Mouse (Mus musculus): ENCODE measurements around the gene Tor2a.

Gene Tor2a

GRCm38 (mm10) chr2:32757056-32757845, at the start of gene Tor2a:
Tor2a (plus strand) TSS chr2:32757234.
- WGBS, result under 1% methylated on average over 66 of the region's 66 CpGs

- 19% methylated on average over 3 of the region's 3 CpGs for WGBS
Measured at GRCm38 (mm10) chr2:32708643-32709042, 48.4 kb upstream of the Tor2a start.

GRCm38 (mm10) chr2:32709521-32710137, 47.4 kb upstream of the Tor2a start:
- 87% methylated on average over 20 of the region's 20 CpGs for WGBS

- WGBS, result 78% methylated on average over 5 of the region's 5 CpGs
Measured at GRCm38 (mm10) chr2:32710425-32710824, 46.6 kb upstream of the Tor2a start.

GRCm38 (mm10) chr2:32711301-32712056, 45.6 kb upstream of the Tor2a start:
- 21% methylated on average over 9 of the region's 9 CpGs for WGBS

- under 1% methylated on average over 41 of the region's 41 CpGs for WGBS
Measured at GRCm38 (mm10) chr2:32712108-32712551, 44.9 kb upstream of the Tor2a start.

- WGBS, result 1% methylated on average over 33 of the region's 44 CpGs
Measured at GRCm38 (mm10) chr2:32712586-32712933, 44.5 kb upstream of the Tor2a start.

GRCm38 (mm10) chr2:32712934-32713817, 43.9 kb upstream of the Tor2a start, which contains the start of gene Cdk9:
Cdk9 (minus strand) TSS chr2:32713076.
- under 1% methylated on average over 65 of the region's 79 CpGs for WGBS

- 59% methylated on average over 11 of the region's 11 CpGs for WGBS
Measured at GRCm38 (mm10) chr2:32714117-32714986, 42.7 kb upstream of the Tor2a start.

GRCm38 (mm10) chr2:32714987-32715425, 42.0 kb upstream of the Tor2a start:
- 78% methylated on average over 4 of the region's 4 CpGs for WGBS

- 55% methylated on average over 9 of the region's 9 CpGs for WGBS
Measured at GRCm38 (mm10) chr2:32718761-32719160, 38.3 kb upstream of the Tor2a start.

GRCm38 (mm10) chr2:32720053-32720452, 37.0 kb upstream of the Tor2a start:
- 88% methylated on average over 3 of the region's 3 CpGs for WGBS

GRCm38 (mm10) chr2:32720681-32721229, 36.3 kb upstream of the Tor2a start, which contains the start of gene Sh2d3c:
Sh2d3c (plus strand) TSS chr2:32721055.
- 55% methylated on average over 8 of the region's 8 CpGs for WGBS

- 75% methylated on average over 6 of the region's 6 CpGs for WGBS
Measured at GRCm38 (mm10) chr2:32722046-32722445, 35.0 kb upstream of the Tor2a start.

- 77% methylated on average over 3 of the region's 3 CpGs for WGBS
Measured at GRCm38 (mm10) chr2:32722581-32722980, 34.5 kb upstream of the Tor2a start.

GRCm38 (mm10) chr2:32724149-32724548, 32.9 kb upstream of the Tor2a start:
- 94% methylated on average over 4 of the region's 4 CpGs for WGBS

- WGBS, result 75% methylated on average over 16 of the region's 16 CpGs
Measured at GRCm38 (mm10) chr2:32724832-32725790, 31.9 kb upstream of the Tor2a start.

GRCm38 (mm10) chr2:32727435-32727834, 29.6 kb upstream of the Tor2a start:
- WGBS, result 2% methylated on average over 16 of the region's 16 CpGs

GRCm38 (mm10) chr2:32728463-32728862, 28.6 kb upstream of the Tor2a start:
- WGBS, result 72% methylated on average over 7 of the region's 7 CpGs
